Mouse (Mus musculus): ENCODE results near the gene Ccdc169. TPM values are rescaled to one million over a fixed set of nuclear protein-coding genes. Genes with fewer than 3 reads are reported as not detected.

The Ccdc169 gene
- total and polyA plus RNA-seq, 3 experiments = 0.11 to 0.30 TPM; not detected in 1

DNA sequence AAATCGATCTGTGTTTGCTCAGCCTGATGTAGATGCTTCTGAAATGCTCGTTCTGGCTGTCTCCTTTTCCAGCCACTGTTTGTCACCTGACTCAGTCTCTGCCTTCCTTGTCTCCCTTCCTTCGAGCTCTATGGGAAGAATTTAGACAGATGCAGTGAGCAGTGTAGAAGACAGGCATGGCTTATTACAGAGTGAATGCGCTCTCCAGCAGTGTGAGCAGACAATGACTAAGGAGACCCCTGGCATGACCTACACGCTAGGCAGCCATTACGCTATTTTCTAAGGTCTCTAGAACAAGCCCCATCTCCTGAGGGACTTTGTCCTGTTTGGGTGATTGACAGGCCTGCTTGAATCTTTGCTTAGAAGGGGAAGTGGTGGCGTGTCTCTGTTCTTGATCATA, 24.0 kb downstream of the Ccdc169 start:
- no peak for DNase-seq (ENCODE audit: low spot score)
- no peak for TF ChIP-seq POLR2AphosphoS5 (IDR thresholded peaks at IDR 0.05; ENCODE audit: insufficient replicate concordance, low read depth, low read length)
- no peak for TF ChIP-seq GATA1 (IDR thresholded peaks at IDR 0.05; ENCODE audit: borderline replicate concordance, low read length)
- no peak for TF ChIP-seq GATA2 (IDR thresholded peaks at IDR 0.05; ENCODE audit: borderline replicate concordance, low read depth, low read length)
- TF ChIP-seq CTCF (IDR thresholded peaks at IDR 0.05; ENCODE audit: low read depth, low read length) = no peak
- no peak for TF ChIP-seq TAL1 (conservative IDR thresholded peaks at IDR 0.05; ENCODE audit: low read depth, low read length)

DNA sequence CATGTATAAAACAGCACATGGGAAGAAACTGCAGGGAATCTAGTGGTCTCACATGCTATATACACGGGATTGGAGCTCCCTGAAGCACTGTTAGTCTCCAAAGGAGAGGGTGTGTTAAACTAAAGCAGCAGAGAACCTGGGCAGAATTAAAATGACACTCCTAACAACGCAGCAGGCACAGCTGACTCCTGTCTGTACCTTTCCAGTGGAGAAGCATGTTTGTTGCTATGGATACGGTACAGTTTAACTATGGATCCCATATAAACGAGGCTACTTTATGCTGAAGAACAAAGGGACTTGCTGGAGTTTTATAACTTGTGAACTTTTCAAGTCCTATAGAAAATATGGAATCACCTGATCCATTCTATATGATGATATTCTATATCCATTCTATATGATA, 26.4 kb downstream of the Ccdc169 start:
- no peak for DNase-seq (ENCODE audit: low spot score)
- Histone ChIP-seq H3K4me3 (ENCODE audit: low read depth, low read length) (no peak overlapping the region), H3K36me3 (replicated peaks) (no peaks in the 10 kb centered on the region), H3K4me1 (ENCODE audit: insufficient read depth, low read depth, low read length) (no peaks in the 10 kb centered on the region), H3K27me3 (ENCODE audit: insufficient read depth, low read length) (no peaks in the 10 kb centered on the region), H3K9me3 (replicated peaks) (peaks cover 2% of the 10 kb centered on the region; the same call in 1 of the 2 replicates)
- TF ChIP-seq GATA2 (IDR thresholded peaks at IDR 0.05; ENCODE audit: borderline replicate concordance, low read depth, low read length) = no peak
- TF ChIP-seq POLR2AphosphoS5 (IDR thresholded peaks at IDR 0.05; ENCODE audit: insufficient replicate concordance, low read depth, low read length) = no peak
- no peak for TF ChIP-seq CTCF (IDR thresholded peaks at IDR 0.05; ENCODE audit: low read depth, low read length)
- no peak for TF ChIP-seq GATA1 (IDR thresholded peaks at IDR 0.05; ENCODE audit: borderline replicate concordance, low read length)
- no peak for TF ChIP-seq TAL1 (conservative IDR thresholded peaks at IDR 0.05; ENCODE audit: low read depth, low read length)
- ATAC-seq (ENCODE audit: extremely low read depth, insufficient number of reproducible peaks, low FRiP score, poor library complexity, severe bottlenecking) = no peak

More for the DNA sequence above, 24.0 kb downstream of the Ccdc169 start:
- Histone ChIP-seq H3K9me3 (replicated peaks) (peaks cover 6% of the 10 kb centered on the region), H3K36me3 (replicated peaks) (no peaks in the 10 kb centered on the region), H3K4me1 (ENCODE audit: insufficient read depth, low read depth, low read length) (no peaks in the 10 kb centered on the region), H3K27me3 (ENCODE audit: insufficient read depth, low read length) (no peaks in the 10 kb centered on the region), H3K4me3 (ENCODE audit: low read depth, low read length) (no peak overlapping the region)
- no peak for ATAC-seq (ENCODE audit: extremely low read depth, insufficient number of reproducible peaks, low FRiP score, poor library complexity, severe bottlenecking)

DNA sequence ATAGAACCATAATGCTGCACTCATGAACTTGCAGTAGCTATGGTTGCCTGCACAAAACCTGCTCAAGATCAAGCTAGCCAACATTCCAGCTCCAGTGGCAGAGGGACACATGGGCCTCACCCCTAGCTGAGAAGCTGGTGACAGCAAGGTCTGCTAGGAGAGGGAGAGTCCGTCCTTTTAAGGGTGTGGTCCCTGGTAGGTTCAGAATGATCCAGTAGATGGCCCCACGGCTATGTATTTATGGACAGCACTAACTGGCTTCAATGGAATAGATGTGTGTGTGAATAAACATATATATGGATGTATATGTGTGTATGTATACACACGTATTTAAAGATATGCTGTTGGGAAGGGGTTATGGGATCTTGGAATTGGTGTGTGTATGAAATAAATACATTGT, 35.3 kb downstream of the Ccdc169 start:
- no peaks in the 10 kb centered on the region for H3K4me1 ChIP-seq (ENCODE audit: insufficient read depth, low read depth, low read length)
- no peaks in the 10 kb centered on the region for H3K36me3 ChIP-seq (replicated peaks)
- no peaks in the 10 kb centered on the region; the same call in 1 of the 2 replicates for H3K9me3 ChIP-seq (replicated peaks)
- no peak overlapping the region for H3K4me3 ChIP-seq (ENCODE audit: low read depth, low read length)
- TF ChIP-seq GATA1 (IDR thresholded peaks at IDR 0.05; ENCODE audit: borderline replicate concordance, low read length) = no peak
- TF ChIP-seq GATA2 (IDR thresholded peaks at IDR 0.05; ENCODE audit: borderline replicate concordance, low read depth, low read length) = no peak
- TF ChIP-seq POLR2AphosphoS5 (IDR thresholded peaks at IDR 0.05; ENCODE audit: insufficient replicate concordance, low read depth, low read length) = no peak
- TF ChIP-seq CTCF (IDR thresholded peaks at IDR 0.05; ENCODE audit: low read depth, low read length) = no peak
- no peak for TF ChIP-seq TAL1 (conservative IDR thresholded peaks at IDR 0.05; ENCODE audit: low read depth, low read length)
- DNase-seq (ENCODE audit: low spot score) = no peak
- no peak for ATAC-seq (ENCODE audit: extremely low read depth, insufficient number of reproducible peaks, low FRiP score, poor library complexity, severe bottlenecking)
- H3K27me3 ChIP-seq (ENCODE audit: insufficient read depth, low read length) = no peaks in the 10 kb centered on the region

DNA sequence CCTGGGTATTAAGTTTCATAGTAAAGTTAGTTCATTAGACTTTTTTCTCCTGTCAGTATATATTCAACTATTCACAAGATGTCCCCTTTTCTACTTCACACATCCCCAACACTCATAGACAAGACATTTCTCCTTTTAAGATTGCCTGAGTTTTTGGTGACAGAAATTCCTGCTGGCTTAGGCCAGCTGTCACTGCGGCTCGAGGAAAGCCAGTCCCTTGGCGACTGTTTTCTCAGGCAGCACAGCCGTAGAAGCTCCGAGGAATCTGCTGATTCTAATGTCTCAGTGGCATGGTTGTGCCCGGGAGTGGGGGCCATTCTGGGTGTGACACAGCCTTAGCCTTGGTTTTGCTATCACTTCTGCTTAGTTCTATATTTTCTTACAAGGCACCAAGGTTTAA, 40.1 kb downstream of the Ccdc169 start:
- TF ChIP-seq CTCF (IDR thresholded peaks at IDR 0.05; ENCODE audit: low read depth, low read length) (no peak), GATA2 (IDR thresholded peaks at IDR 0.05; ENCODE audit: borderline replicate concordance, low read depth, low read length) (no peak), GATA1 (IDR thresholded peaks at IDR 0.05; ENCODE audit: borderline replicate concordance, low read length) (no peak), POLR2AphosphoS5 (IDR thresholded peaks at IDR 0.05; ENCODE audit: insufficient replicate concordance, low read depth, low read length) (no peak), TAL1 (conservative IDR thresholded peaks at IDR 0.05; ENCODE audit: low read depth, low read length) (no peak)
- ATAC-seq (ENCODE audit: extremely low read depth, insufficient number of reproducible peaks, low FRiP score, poor library complexity, severe bottlenecking) = no peak
- no peaks in the 10 kb centered on the region for H3K4me1 ChIP-seq (ENCODE audit: insufficient read depth, low read depth, low read length)

DNA sequence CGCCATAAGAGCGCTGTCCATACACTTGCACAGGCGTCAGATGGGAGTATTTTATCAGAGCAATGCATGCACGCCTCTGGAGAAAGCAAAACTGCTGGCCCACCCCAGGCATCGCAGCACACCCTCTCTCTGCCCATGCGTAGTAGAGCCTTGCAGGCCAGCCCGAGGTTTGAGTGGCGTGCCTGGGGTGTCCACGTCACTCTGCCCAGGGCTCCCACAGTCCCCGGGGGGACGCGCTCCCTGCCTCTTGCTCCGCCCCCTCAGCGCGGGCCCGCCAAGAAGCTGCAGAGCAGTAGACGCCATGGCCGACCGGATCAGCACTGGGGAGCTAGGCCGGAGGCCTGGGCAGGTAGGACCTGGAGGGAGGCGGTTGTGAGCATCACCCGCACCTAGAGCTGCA, 44.6 kb downstream of the Ccdc169 start, which contains the start of gene Sohlh2:
Sohlh2 (plus strand) TSS at position 263 of the 400 bp plus-strand sequence.
- Histone ChIP-seq H3K9me3 (replicated peaks) (peaks cover 21% of the 10 kb centered on the region), H3K27me3 (ENCODE audit: insufficient read depth, low read length) (peaks cover 3% of the 10 kb centered on the region; the same call in 1 of the 2 replicates), H3K4me1 (ENCODE audit: insufficient read depth, low read depth, low read length) (no peaks in the 10 kb centered on the region), H3K4me3 (ENCODE audit: low read depth, low read length) (no peak within 1 kb of the TSS; the same call in 1 of the 2 replicates), H3K36me3 (replicated peaks) (no peaks in the 10 kb centered on the region)
- no peak for DNase-seq (ENCODE audit: low spot score)
- no peak for ATAC-seq (ENCODE audit: extremely low read depth, insufficient number of reproducible peaks, low FRiP score, poor library complexity, severe bottlenecking)
- TF ChIP-seq GATA2 (IDR thresholded peaks at IDR 0.05; ENCODE audit: borderline replicate concordance, low read depth, low read length) = no peak
- TF ChIP-seq TAL1 (conservative IDR thresholded peaks at IDR 0.05; ENCODE audit: low read depth, low read length) = no peak
- no peak for TF ChIP-seq CTCF (IDR thresholded peaks at IDR 0.05; ENCODE audit: low read depth, low read length)
- no peak for TF ChIP-seq GATA1 (IDR thresholded peaks at IDR 0.05; ENCODE audit: borderline replicate concordance, low read length)
- TF ChIP-seq POLR2AphosphoS5 (IDR thresholded peaks at IDR 0.05; ENCODE audit: insufficient replicate concordance, low read depth, low read length) = no peak

More for the DNA sequence above, 40.1 kb downstream of the Ccdc169 start:
- Histone ChIP-seq H3K4me3 (ENCODE audit: low read depth, low read length) (no peak overlapping the region), H3K9me3 (replicated peaks) (peaks cover 9% of the 10 kb centered on the region), H3K36me3 (replicated peaks) (no peaks in the 10 kb centered on the region), H3K27me3 (ENCODE audit: insufficient read depth, low read length) (peaks cover 3% of the 10 kb centered on the region; the same call in 1 of the 2 replicates)
- DNase-seq (ENCODE audit: low spot score) = no peak

DNA sequence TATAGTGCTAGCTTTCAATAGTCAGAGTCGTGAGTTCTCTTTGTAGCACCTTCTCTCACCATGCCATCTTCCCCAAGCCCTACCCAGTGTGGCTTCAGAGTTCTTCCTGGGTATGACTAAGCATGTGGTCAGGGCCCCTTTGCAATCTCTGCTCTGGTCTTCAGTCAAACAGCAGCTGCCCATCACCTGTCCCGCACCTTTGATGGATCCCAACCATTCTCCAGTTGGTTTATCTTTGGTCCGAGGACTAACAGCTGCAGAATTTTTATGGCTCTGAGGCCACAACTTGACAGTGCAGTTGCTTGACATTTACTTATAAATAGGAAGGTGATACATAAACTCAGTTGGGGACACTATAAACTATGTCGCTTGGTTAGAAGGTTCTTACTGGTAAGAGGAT, 54.5 kb downstream of the Ccdc169 start:
- Histone ChIP-seq H3K9me3 (replicated peaks) (no peaks in the 10 kb centered on the region; the same call in 1 of the 2 replicates), H3K4me1 (ENCODE audit: insufficient read depth, low read depth, low read length) (no peaks in the 10 kb centered on the region), H3K27me3 (ENCODE audit: insufficient read depth, low read length) (no peaks in the 10 kb centered on the region), H3K36me3 (replicated peaks) (no peaks in the 10 kb centered on the region), H3K4me3 (ENCODE audit: low read depth, low read length) (no peak overlapping the region)
- ATAC-seq (ENCODE audit: extremely low read depth, insufficient number of reproducible peaks, low FRiP score, poor library complexity, severe bottlenecking) (no peak), DNase-seq (ENCODE audit: low spot score) (no peak)
- TF ChIP-seq TAL1 (conservative IDR thresholded peaks at IDR 0.05; ENCODE audit: low read depth, low read length) = no peak
- TF ChIP-seq POLR2AphosphoS5 (IDR thresholded peaks at IDR 0.05; ENCODE audit: insufficient replicate concordance, low read depth, low read length) = no peak
